ENCODE assay signal across 17 mouse cellular contexts in genomic region chr3:137147405-137147804, GRCm38 (mm10).
A peak's percentile ranks its signal among the peaks of the same experiment; 100 is the strongest.
DNase-seq lines count a peak whose midpoint lies in the region; ATAC-seq and TF ChIP-seq lines count a peak whose summit lies in the region.
"Had no signal": no experiment of that assay in that cellular context is flagged by ENCODE, and none has a peak within 500 bp of the region (broad histone marks: within the 10 kb centered on the region; RNA-seq: fewer than 3 reads in every experiment).

No protein-coding gene starts in this region.

- no peak overlapping the region for H3K4me3 ChIP-seq in forebrain, embryonic 12.5 days (replicated peaks)
- H3K4me3 ChIP-seq in forebrain, embryonic 15.5 days = no peak overlapping the region
- H3K4me3 ChIP-seq in hindbrain, embryonic 13.5 days = no peak overlapping the region
- no peak overlapping the region for H3K4me3 ChIP-seq in hindbrain, postnatal 0 days (ENCODE audit: low read length)
- H3K4me3 ChIP-seq in midbrain, embryonic 14.5 days (replicated peaks; ENCODE audit: low read depth, low read length) = no peak overlapping the region
- no peak overlapping the region for H3K4me3 ChIP-seq in midbrain, embryonic 10.5 days
- H3K4me3 ChIP-seq: embryonic facial prominence, embryonic 13.5 days; gastrocnemius, adult 2 months; heart, embryonic 12.5 days; hindbrain, embryonic 10.5 days had no signal

- H3K9ac ChIP-seq in forebrain, embryonic 12.5 days = no peak overlapping the region
- no peak overlapping the region for H3K9ac ChIP-seq in forebrain, embryonic 15.5 days (replicated peaks)
- H3K9ac ChIP-seq in hindbrain, embryonic 13.5 days = no peak overlapping the region
- H3K9ac ChIP-seq in hindbrain, postnatal 0 days (replicated peaks; ENCODE audit: low read length) = no peak overlapping the region
- no peak overlapping the region for H3K9ac ChIP-seq in midbrain, embryonic 14.5 days (replicated peaks; ENCODE audit: low read length)
- H3K9ac ChIP-seq: embryonic facial prominence, embryonic 13.5 days; heart, embryonic 12.5 days had no signal

- peak; percentile 59; the same call in 1 of the 2 replicates for ATAC-seq in forebrain, embryonic 12.5 days (ENCODE audit: low FRiP score)
- ATAC-seq in forebrain, embryonic 15.5 days (replicated peaks) = no peak
- ATAC-seq in hindbrain, embryonic 13.5 days (ENCODE audit: low FRiP score) = peak; percentile 46; the same call in 1 of the 2 replicates
- ATAC-seq in hindbrain, postnatal 0 days = no peak
- ATAC-seq in midbrain, embryonic 14.5 days (ENCODE audit: low FRiP score, low TSS enrichment) = 0 out of 2 replicates have a peak, but pooled peaks have one; percentile 24
- ATAC-seq: inflammation-experienced regulatory T-cells, adult 6 months had no signal

- no peaks in the 10 kb centered on the region for H3K36me3 ChIP-seq in forebrain, embryonic 12.5 days (replicated peaks)
- no peaks in the 10 kb centered on the region for H3K36me3 ChIP-seq in forebrain, embryonic 15.5 days
- no peaks in the 10 kb centered on the region for H3K36me3 ChIP-seq in hindbrain, embryonic 13.5 days
- no peaks in the 10 kb centered on the region for H3K36me3 ChIP-seq in hindbrain, postnatal 0 days (ENCODE audit: insufficient read depth, low read length)
- H3K36me3 ChIP-seq in midbrain, embryonic 14.5 days (ENCODE audit: control insufficient read depth, insufficient read depth, low read length) = no peaks in the 10 kb centered on the region
- no peaks in the 10 kb centered on the region for H3K36me3 ChIP-seq in midbrain, embryonic 10.5 days
- H3K36me3 ChIP-seq: embryonic facial prominence, embryonic 13.5 days; heart, embryonic 12.5 days; hindbrain, embryonic 10.5 days had no signal

- no peaks in the 10 kb centered on the region; the same call in 1 of the 2 replicates for H3K4me1 ChIP-seq in forebrain, embryonic 12.5 days
- peaks cover 3% of the 10 kb centered on the region; the same call in 1 of the 2 replicates for H3K4me1 ChIP-seq in forebrain, embryonic 15.5 days
- H3K4me1 ChIP-seq in hindbrain, embryonic 13.5 days (replicated peaks) = peaks cover 9% of the 10 kb centered on the region; the same call in 1 of the 2 replicates
- H3K4me1 ChIP-seq in hindbrain, postnatal 0 days (ENCODE audit: insufficient read depth, low read length) = 0 out of 2 replicates have a peak, but pooled peaks cover 3% of the 10 kb centered on the region
- H3K4me1 ChIP-seq in midbrain, embryonic 14.5 days (ENCODE audit: control insufficient read depth, insufficient read depth, low read length) = no peaks in the 10 kb centered on the region
- no peaks in the 10 kb centered on the region for H3K4me1 ChIP-seq in midbrain, embryonic 10.5 days
- H3K4me1 ChIP-seq: embryonic facial prominence, embryonic 13.5 days; heart, embryonic 12.5 days; hindbrain, embryonic 10.5 days had no signal

- no peaks in the 10 kb centered on the region for H3K9me3 ChIP-seq in forebrain, embryonic 12.5 days
- no peaks in the 10 kb centered on the region for H3K9me3 ChIP-seq in forebrain, embryonic 15.5 days
- no peaks in the 10 kb centered on the region for H3K9me3 ChIP-seq in hindbrain, embryonic 13.5 days
- no peaks in the 10 kb centered on the region for H3K9me3 ChIP-seq in hindbrain, postnatal 0 days (ENCODE audit: low read length)
- H3K9me3 ChIP-seq in midbrain, embryonic 14.5 days (ENCODE audit: control insufficient read depth, low read length) = no peaks in the 10 kb centered on the region
- H3K9me3 ChIP-seq in midbrain, embryonic 10.5 days (replicated peaks) = no peaks in the 10 kb centered on the region
- H3K9me3 ChIP-seq: embryonic facial prominence, embryonic 13.5 days; heart, embryonic 12.5 days; hindbrain, embryonic 10.5 days had no signal

- no peak overlapping the region for H3K4me2 ChIP-seq in forebrain, embryonic 12.5 days
- no peak overlapping the region for H3K4me2 ChIP-seq in forebrain, embryonic 15.5 days (replicated peaks)
- H3K4me2 ChIP-seq in hindbrain, embryonic 13.5 days = no peak overlapping the region
- H3K4me2 ChIP-seq in hindbrain, postnatal 0 days (ENCODE audit: low read depth, low read length) = no peak overlapping the region
- H3K4me2 ChIP-seq in midbrain, embryonic 14.5 days (ENCODE audit: low read length) = no peak overlapping the region
- H3K4me2 ChIP-seq: embryonic facial prominence, embryonic 13.5 days; heart, embryonic 12.5 days had no signal

- DNase-seq in hindbrain, postnatal 0 days (ENCODE audit: low spot score) = no peak
- no peak for DNase-seq in midbrain, embryonic 14.5 days
- DNase-seq in midbrain, embryonic 10.5 days (ENCODE audit: low spot score) = no peak
- DNase-seq in layer of hippocampus, adult 11-12 months (ENCODE audit: low spot score) = no peak
- DNase-seq: adrenal gland, postnatal 10 days; cerebellum, adult 11-12 months; cerebellum, adult 9-10 months; cerebellum, postnatal 25 days; gastrocnemius, adult 2 months; gastrocnemius, postnatal 25 days had no signal

- no peak for TF ChIP-seq CTCF in hindbrain, postnatal 0 days (IDR thresholded peaks at IDR 0.05; ENCODE audit: low read depth)

- H3K27me3 ChIP-seq in forebrain, embryonic 12.5 days = no peaks in the 10 kb centered on the region
- no peaks in the 10 kb centered on the region for H3K27me3 ChIP-seq in forebrain, embryonic 15.5 days
- no peaks in the 10 kb centered on the region for H3K27me3 ChIP-seq in hindbrain, embryonic 13.5 days
- no peaks in the 10 kb centered on the region for H3K27me3 ChIP-seq in hindbrain, postnatal 0 days (ENCODE audit: insufficient read depth, low read length)
- no peaks in the 10 kb centered on the region for H3K27me3 ChIP-seq in midbrain, embryonic 14.5 days (ENCODE audit: control insufficient read depth, insufficient read depth, low read length)
- H3K27me3 ChIP-seq in midbrain, embryonic 10.5 days (ENCODE audit: low read depth, poor library complexity, severe bottlenecking) = no peaks in the 10 kb centered on the region
- H3K27me3 ChIP-seq: embryonic facial prominence, embryonic 13.5 days; heart, embryonic 12.5 days had no signal

- H3K27ac ChIP-seq in forebrain, embryonic 12.5 days = no peak overlapping the region
- H3K27ac ChIP-seq in forebrain, embryonic 15.5 days (replicated peaks) = no peak overlapping the region
- H3K27ac ChIP-seq in hindbrain, embryonic 13.5 days = no peak overlapping the region
- no peak overlapping the region for H3K27ac ChIP-seq in hindbrain, postnatal 0 days
- H3K27ac ChIP-seq in midbrain, embryonic 14.5 days (replicated peaks; ENCODE audit: low read depth, low read length) = no peak overlapping the region
- H3K27ac ChIP-seq in midbrain, embryonic 10.5 days (replicated peaks) = no peak overlapping the region
- H3K27ac ChIP-seq: embryonic facial prominence, embryonic 13.5 days; gastrocnemius, adult 2 months; hindbrain, embryonic 10.5 days had no signal

- 46% methylated on average over 5 of the region's 5 CpGs for WGBS in forebrain, embryonic 12.5 days
- 24% methylated on average over 5 of the region's 5 CpGs for WGBS in forebrain, embryonic 15.5 days
- WGBS in hindbrain, embryonic 13.5 days = 42% methylated on average over 5 of the region's 5 CpGs
- 48% methylated on average over 5 of the region's 5 CpGs for WGBS in hindbrain, postnatal 0 days
- 23% methylated on average over 5 of the region's 5 CpGs for WGBS in midbrain, embryonic 14.5 days
- WGBS in midbrain, embryonic 10.5 days = 79% methylated on average over 5 of the region's 5 CpGs

Comparison
In these comparisons a context has a peak if more than half of its experiments do, and no peak if none do; other contexts are left out.
1. ATAC-seq: peak in forebrain, embryonic 12.5 days (single experiment), hindbrain, embryonic 13.5 days (single experiment) and midbrain, embryonic 14.5 days (single experiment); none in forebrain, embryonic 15.5 days (single experiment) and hindbrain, postnatal 0 days (single experiment).